Mouse (Mus musculus): Measurements from ENCODE around the gene Rbm18.

DNA sequence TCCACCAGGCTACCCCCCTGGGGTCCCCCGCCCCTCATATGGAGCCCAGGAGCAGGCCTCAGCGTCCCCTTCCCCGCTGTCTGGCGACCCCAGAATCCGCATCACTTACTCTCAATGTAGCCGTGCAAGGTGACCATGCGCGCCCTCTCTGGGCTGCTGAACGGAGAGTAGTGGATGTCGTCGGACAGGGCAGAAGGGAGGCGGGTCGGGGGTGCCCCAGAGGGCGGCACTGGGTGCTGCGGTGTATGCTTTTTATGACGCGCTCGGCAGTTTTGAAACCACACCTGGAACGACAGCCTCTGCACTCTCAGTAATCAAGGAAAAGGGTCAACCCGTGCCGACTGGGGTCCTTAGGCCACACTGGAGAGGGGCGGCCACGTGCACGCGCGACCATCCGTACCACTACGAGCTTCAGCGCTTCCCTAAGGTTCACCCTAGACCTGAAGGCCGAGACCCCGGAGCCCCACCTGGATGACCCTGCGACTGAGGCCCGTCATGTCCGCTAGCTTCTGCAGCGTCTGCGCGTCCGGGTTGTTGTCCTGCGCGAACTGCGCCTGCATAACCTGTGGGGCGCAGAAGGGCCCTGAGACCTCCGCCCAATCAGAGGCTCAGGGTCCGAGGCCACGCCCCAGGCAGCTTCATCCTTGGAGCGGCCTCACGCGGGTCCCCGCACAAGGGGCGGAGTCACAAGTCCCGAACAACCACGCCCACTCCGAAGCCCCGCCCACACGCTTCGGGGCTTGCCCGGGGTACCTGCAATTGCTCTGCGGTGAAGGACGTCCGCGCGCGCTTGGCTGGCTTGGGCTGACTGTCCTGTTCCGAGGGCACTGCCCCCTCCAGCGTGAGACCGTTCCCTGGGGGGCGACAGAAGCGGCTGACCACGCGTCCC lies 45.5 kb downstream of the Rbm18 start:
- TF ChIP-seq HCFC1 (IDR thresholded peaks at IDR 0.05; ENCODE audit: borderline replicate concordance, insufficient read depth, low read length), result no peak
- TF ChIP-seq CHD2 (IDR thresholded peaks at IDR 0.05; ENCODE audit: low read depth, low read length), result no peak
- TF ChIP-seq MAFK (IDR thresholded peaks at IDR 0.05; ENCODE audit: insufficient read depth, low read depth, low read length), result no peak
